Comparison of ENCODE assay signal across 17 mouse cellular contexts in genomic region chr15:97646426-97646825, GRCm38 (mm10).
"Had no signal": no experiment of that assay in that cellular context is flagged by ENCODE, and none has a peak within 500 bp of the region (broad histone marks: within the 10 kb centered on the region; RNA-seq: fewer than 3 reads in every experiment).

No protein-coding gene starts in this region.

- H3K27ac ChIP-seq: kidney, postnatal 0 days; limb, embryonic 13.5 days; liver, embryonic 15.5 days; midbrain, embryonic 10.5 days; neural tube, embryonic 12.5 days; stomach, postnatal 0 days had no signal

- H3K9ac ChIP-seq: limb, embryonic 13.5 days; liver, embryonic 15.5 days; neural tube, embryonic 12.5 days had no signal

- H3K36me3 ChIP-seq: limb, embryonic 13.5 days; liver, embryonic 15.5 days; midbrain, embryonic 10.5 days; neural tube, embryonic 12.5 days had no signal

- ATAC-seq: lung, postnatal 0 days had no signal

- H3K27me3 ChIP-seq: limb, embryonic 13.5 days; liver, embryonic 15.5 days; neural tube, embryonic 12.5 days had no signal

- H3K4me1 ChIP-seq: limb, embryonic 13.5 days; liver, embryonic 15.5 days; neural tube, embryonic 12.5 days had no signal

- DNase-seq: kidney, adult 11 months; kidney, adult 9 months; kidney, postnatal 36 days; left cerebral cortex, postnatal 4 days; lung, adult 2 months; lung, postnatal 36 days; right cerebral cortex, adult 18-20 months; right cerebral cortex, postnatal 25 days; thymus, postnatal 4 days had no signal

- H3K9me3 ChIP-seq: liver, embryonic 15.5 days had no signal

- H3K4me3 ChIP-seq: limb, embryonic 13.5 days; liver, embryonic 15.5 days; midbrain, embryonic 10.5 days; myocyte; neural tube, embryonic 12.5 days had no signal

- H3K4me2 ChIP-seq: limb, embryonic 13.5 days; liver, embryonic 15.5 days; neural tube, embryonic 12.5 days had no signal
